Comparison of ENCODE assay signal across 8 mouse cellular contexts in genomic region chrX:75577582-75578324, GRCm38 (mm10). TPM values are rescaled to one million over a fixed set of nuclear protein-coding genes. Genes with fewer than 3 reads are reported as not detected.
DNase-seq lines count a peak whose midpoint lies in the region; ATAC-seq and TF ChIP-seq lines count a peak whose summit lies in the region.

TSS of gene Rab39b (minus strand) at chrX:75578231.

- peak; percentile 98 for ATAC-seq in forebrain, embryonic 15.5 days (replicated peaks)
- peak; percentile 96 for ATAC-seq in midbrain, embryonic 14.5 days (ENCODE audit: low FRiP score, low TSS enrichment)

- intact Hi-C loops in left cerebral cortex, postnatal 25 days (cut with DNase I): loop anchor here (10.0 kb wide), 1 partner anchor 97 kb away; no protein-coding TSS in a partner anchor

- TF ChIP-seq POLR2A in lung, adult 2 months (IDR thresholded peaks at IDR 0.05; ENCODE audit: borderline replicate concordance, extremely low read depth, low read depth, low read length): no peak

- WGBS in lung, adult 2 months: 24% methylated on average over 41 of the region's 41 CpGs
- 19% methylated on average over 40 of the region's 41 CpGs for WGBS in forebrain, embryonic 15.5 days
- WGBS in midbrain, embryonic 14.5 days: 16% methylated on average over 41 of the region's 41 CpGs

- H3K36me3 ChIP-seq in forebrain, embryonic 15.5 days: no peaks in the 10 kb centered on the region; the same call in 1 of the 2 replicates
- H3K36me3 ChIP-seq in midbrain, embryonic 14.5 days (ENCODE audit: control insufficient read depth, insufficient read depth, low read length): no peaks in the 10 kb centered on the region

- H3K4me3 ChIP-seq in lung, adult 2 months (replicated peaks; ENCODE audit: extremely low read depth, low read depth, low read length): peak within 1 kb of the TSS; percentile 49
- peak within 1 kb of the TSS; percentile 61 for H3K4me3 ChIP-seq in forebrain, embryonic 15.5 days
- peak within 1 kb of the TSS; percentile 50 for H3K4me3 ChIP-seq in midbrain, embryonic 14.5 days (replicated peaks; ENCODE audit: low read depth, low read length)

- no peaks in the 10 kb centered on the region for H3K4me1 ChIP-seq in lung, adult 2 months (ENCODE audit: control insufficient read depth, insufficient read depth, low read length)
- no peaks in the 10 kb centered on the region for H3K4me1 ChIP-seq in forebrain, embryonic 15.5 days
- H3K4me1 ChIP-seq in midbrain, embryonic 14.5 days (ENCODE audit: control insufficient read depth, insufficient read depth, low read length): no peaks in the 10 kb centered on the region

- peak within 1 kb of the TSS; percentile 37 for H3K4me2 ChIP-seq in forebrain, embryonic 15.5 days (replicated peaks)
- peak within 1 kb of the TSS; percentile 55 for H3K4me2 ChIP-seq in midbrain, embryonic 14.5 days (ENCODE audit: low read length)

- TF ChIP-seq CTCF in lung, adult 2 months (IDR thresholded peaks at IDR 0.05; ENCODE audit: insufficient read depth, low read length): no peak

- peak; percentile 3 for DNase-seq in lung, adult 2 months
- no peak for DNase-seq in lung, postnatal 14 days
- peak; percentile 69 for DNase-seq in cerebellum, adult 11-12 months
- peak; percentile 42 for DNase-seq in induced T-regulatory cell, adult 2 months (ENCODE audit: low read depth)
- peak; percentile 60 to 80 for DNase-seq in left cerebral cortex, postnatal 25 days (ENCODE audit: low spot score in 2 of 2)
- DNase-seq in midbrain, embryonic 14.5 days: peak; percentile 81
- peak; percentile 60 for DNase-seq in telencephalon, adult 2 months (ENCODE audit: low read depth, low spot score)

- H3K9me3 ChIP-seq in forebrain, embryonic 15.5 days: no peaks in the 10 kb centered on the region
- H3K9me3 ChIP-seq in midbrain, embryonic 14.5 days (ENCODE audit: control insufficient read depth, low read length): no peaks in the 10 kb centered on the region

- peak within 1 kb of the TSS; percentile 73 for H3K9ac ChIP-seq in forebrain, embryonic 15.5 days (replicated peaks)
- peak within 1 kb of the TSS; percentile 69 for H3K9ac ChIP-seq in midbrain, embryonic 14.5 days (replicated peaks; ENCODE audit: low read length)

- H3K27ac ChIP-seq in forebrain, embryonic 15.5 days (replicated peaks): peak within 1 kb of the TSS; percentile 86
- peak within 1 kb of the TSS; percentile 91 for H3K27ac ChIP-seq in midbrain, embryonic 14.5 days (replicated peaks; ENCODE audit: low read depth, low read length)

- no peaks in the 10 kb centered on the region for H3K27me3 ChIP-seq in forebrain, embryonic 15.5 days
- H3K27me3 ChIP-seq in midbrain, embryonic 14.5 days (ENCODE audit: control insufficient read depth, insufficient read depth, low read length): no peaks in the 10 kb centered on the region

RNA-seq across cellular contexts. Expression of gene Rab39b, which starts in this region (rescaled TPM):
- polyA plus RNA-seq in lung, adult 2 months (2012; rRNA removed): 0.16 and 0.20 TPM in 2 replicates
- polyA plus RNA-seq in forebrain, embryonic 15.5 days (2015; fragmentation: Nextera tagmentation; extraction: Ambion mirVana): 21.7 and 24.6 TPM in 2 replicates
- total RNA-seq in left cerebral cortex, postnatal 25 days (2021): 10 to 100 TPM; 41.8 to 43.9 TPM
- polyA plus RNA-seq in midbrain, embryonic 14.5 days (2014; fragmentation: Nextera tagmentation; extraction: Ambion mirVana): 21.2 and 28.2 TPM in 2 replicates

Comparison
In these comparisons a context has a peak if more than half of its experiments do, and no peak if none do; other contexts are left out.
1. RNA of gene Rab39b (polyA plus RNA-seq): 21.7 to 24.6 TPM in forebrain, embryonic 15.5 days and 21.2 to 28.2 TPM in midbrain, embryonic 14.5 days; 0.16 to 0.20 TPM in lung, adult 2 months; every median in the first group is over 10 times any median in the second.
2. Peak in DNase-seq and H3K4me3 ChIP-seq in lung, adult 2 months; RNA of the gene not detected or under 1 TPM.
3. Peak in every context shown above with its lines, with median percentiles within 50 percentile points of each other: H3K4me3 ChIP-seq.